Mouse (Mus musculus) neural tube, embryonic 10.5 days (tissue): ENCODE data around the gene Nphs1.

ENCODE experiments used
- DNase-seq: peaks from one replicate; pipeline ENCODE4 v3.0.0-alpha.2; 2017; ENCODE audit warnings: low spot score; ENCODE audit errors: extremely low spot score

Nphs1 gene

GRCm38 (mm10) chr7:30457629-30458330 lies at the start of gene Nphs1, which contains the start of gene Kirrel2:
Nphs1 (plus strand) TSS chr7:30458315.
Kirrel2 (minus strand) TSS chr7:30457690.
- DNase-seq = peak; percentile 63

- no peak for DNase-seq
Observed at GRCm38 (mm10) chr7:30408639-30409038, 49.5 kb upstream of the Nphs1 start.

GRCm38 (mm10) chr7:30409789-30410188 lies 48.3 kb upstream of the Nphs1 start:
- DNase-seq = no peak

GRCm38 (mm10) chr7:30411023-30411422 lies 47.1 kb upstream of the Nphs1 start:
- DNase-seq = no peak

- no peak for DNase-seq
Observed at GRCm38 (mm10) chr7:30412735-30413147, 45.4 kb upstream of the Nphs1 start.

- no peak for DNase-seq
Observed at GRCm38 (mm10) chr7:30413596-30413995, 44.5 kb upstream of the Nphs1 start, which contains the start of gene Tyrobp. Tyrobp (plus strand) TSS chr7:30413760.

DNA sequence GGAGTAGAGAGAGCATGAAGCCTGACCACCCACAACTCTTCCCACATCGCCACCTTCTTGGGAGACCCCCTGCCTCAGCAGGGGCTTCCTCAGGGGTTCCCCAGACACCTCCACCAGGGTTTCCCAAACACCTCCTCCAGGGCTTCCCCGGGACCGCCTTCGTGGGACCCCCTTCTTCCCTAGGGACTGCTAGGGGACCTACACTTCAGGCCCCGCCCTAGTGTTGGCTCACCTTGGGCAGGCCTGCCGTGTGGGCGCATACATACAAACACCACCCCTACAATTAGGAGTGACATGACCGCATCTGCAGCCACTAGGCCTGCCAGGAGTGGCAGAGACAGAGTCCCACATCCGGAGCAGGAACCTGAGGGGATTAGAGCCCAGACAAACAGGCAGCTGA lies 40.3 kb upstream of the Nphs1 start:
- DNase-seq = no peak

- DNase-seq = no peak
Observed at GRCm38 (mm10) chr7:30419561-30420499, 38.3 kb upstream of the Nphs1 start, which contains the start of gene Hcst. Hcst (minus strand) TSS chr7:30419854.

GRCm38 (mm10) chr7:30420673-30421072 lies 37.4 kb upstream of the Nphs1 start:
- no peak for DNase-seq

GRCm38 (mm10) chr7:30421175-30421889 lies 36.8 kb upstream of the Nphs1 start, which contains the start of gene Nfkbid:
Nfkbid (plus strand) TSS chr7:30421732.
- DNase-seq = peak; percentile 54

- DNase-seq = peak; percentile 85
Observed at GRCm38 (mm10) chr7:30421890-30422435, 36.2 kb upstream of the Nphs1 start.

DNA sequence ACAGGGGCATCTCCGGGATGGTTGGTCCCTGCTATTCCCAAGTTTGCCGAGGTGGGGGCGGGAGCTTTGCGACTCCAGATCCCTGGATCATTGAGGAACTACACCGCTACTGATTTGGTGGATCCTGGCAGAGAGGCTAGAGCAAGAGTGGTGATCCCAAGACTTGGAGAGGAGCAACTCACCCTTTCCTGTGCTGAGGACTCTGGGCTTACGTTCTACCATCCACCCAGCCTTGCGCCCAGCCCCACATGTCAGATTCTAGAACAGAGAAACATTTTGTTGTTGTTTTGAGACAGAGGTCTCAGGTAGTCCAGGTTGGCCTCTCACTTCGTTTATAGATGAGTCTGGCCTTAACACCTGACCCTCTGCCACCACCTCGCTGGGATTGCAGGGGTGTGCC lies 35.6 kb upstream of the Nphs1 start:
- no peak for DNase-seq

- no peak for DNase-seq
Observed at GRCm38 (mm10) chr7:30423071-30423641, 35.0 kb upstream of the Nphs1 start.

DNA sequence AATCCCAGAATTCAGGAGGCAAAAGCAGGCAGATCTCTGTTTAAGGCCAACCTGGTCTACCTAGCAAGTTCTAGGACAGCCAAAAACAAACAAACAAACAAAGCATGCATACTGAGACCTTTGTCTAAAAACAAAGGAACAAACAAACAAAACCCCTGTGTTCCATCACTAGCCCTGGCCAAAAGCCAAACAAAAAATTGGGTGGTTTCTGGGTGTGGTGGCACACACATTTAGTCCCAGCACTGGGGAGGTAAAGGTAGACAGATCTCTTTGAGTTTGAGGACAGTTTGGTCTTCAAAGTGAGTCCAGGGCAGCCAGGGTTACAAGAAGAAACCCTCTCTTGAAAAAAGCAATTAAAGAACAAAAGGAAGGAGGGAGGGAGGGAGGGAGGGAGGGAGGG lies 28.8 kb upstream of the Nphs1 start:
- no peak for DNase-seq

DNA sequence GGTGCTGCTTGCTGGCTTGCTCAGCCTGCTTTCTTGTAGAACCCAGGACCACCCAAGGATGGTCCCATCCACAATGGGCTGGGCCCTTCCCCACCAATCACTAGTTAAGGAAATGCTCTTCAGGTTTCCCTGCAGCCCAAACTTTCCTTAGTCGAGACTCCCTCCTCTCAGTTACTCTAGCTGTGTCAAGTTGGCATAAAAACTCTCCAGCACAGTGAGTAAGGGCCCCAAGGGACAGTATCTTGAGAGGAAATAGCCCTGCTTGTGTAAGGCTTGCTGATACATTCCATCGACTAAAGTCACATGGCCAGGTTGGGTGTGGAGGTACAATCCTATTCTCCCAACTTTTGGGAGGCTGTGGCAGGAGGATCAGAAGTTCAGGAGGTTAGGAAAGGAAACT lies 27.9 kb upstream of the Nphs1 start:
- DNase-seq = no peak

DNA sequence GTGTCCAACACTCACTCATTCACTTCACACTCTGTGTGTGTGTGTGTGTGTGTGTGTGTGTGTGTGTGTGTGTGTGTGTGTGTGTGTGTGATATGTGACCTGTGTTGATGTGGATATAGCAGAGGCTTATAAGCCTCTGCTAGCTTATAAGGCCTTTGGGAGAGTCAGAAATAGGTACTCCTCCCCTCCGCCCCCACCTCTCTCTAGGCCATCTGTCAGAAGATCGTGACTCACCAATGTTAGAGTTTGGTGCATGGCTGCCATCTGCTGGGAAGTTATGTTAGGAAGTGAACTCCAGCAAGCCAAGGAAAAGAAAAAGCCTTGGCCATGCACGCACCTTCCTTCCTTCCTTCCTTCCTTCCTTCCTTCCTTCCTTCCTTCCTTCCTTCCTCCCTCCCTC lies 26.3 kb upstream of the Nphs1 start:
- no peak for DNase-seq

GRCm38 (mm10) chr7:30434238-30434637 lies 23.9 kb upstream of the Nphs1 start:
- peak; percentile 47 for DNase-seq

DNA sequence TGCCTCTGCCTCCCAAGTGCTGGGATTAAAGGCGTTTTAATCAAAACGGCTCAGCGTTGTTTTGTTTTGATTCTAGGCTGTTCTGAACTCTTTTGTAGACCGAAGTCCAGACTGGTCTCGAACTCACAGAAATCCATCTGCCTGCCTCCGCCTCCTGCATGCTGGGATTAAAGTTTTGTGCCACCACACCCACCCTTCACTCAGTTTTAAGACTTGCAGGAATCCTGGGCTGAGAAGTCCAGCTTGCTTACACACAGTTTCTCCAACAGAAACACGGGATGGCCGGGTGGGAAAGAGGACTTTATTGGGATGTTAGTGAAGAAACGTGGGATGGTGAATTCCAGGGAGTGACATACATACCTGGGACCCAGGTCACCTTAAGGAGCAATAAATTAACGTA lies 23.4 kb upstream of the Nphs1 start:
- DNase-seq = no peak

DNA sequence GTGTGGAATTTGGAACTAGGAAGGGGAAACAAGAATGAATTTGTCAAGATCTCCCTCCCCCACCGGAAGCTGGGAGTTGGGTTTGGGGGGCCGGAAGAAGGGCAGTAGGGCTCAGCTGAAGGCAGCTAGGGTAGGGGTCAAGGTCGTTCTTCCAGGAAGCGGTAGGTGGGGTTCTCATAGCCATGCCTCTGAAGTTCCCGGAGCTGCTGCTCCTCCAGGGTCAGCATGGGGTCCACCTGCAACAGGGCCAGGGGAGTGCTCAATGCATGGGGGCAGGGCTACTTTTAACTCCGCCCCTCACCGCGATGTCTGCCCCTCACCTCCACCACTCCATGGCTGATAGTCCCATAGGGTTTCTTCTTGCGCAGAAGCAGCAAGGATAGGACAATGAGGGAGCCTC lies 23.0 kb upstream of the Nphs1 start:
- no peak for DNase-seq

GRCm38 (mm10) chr7:30436879-30437278 lies 21.2 kb upstream of the Nphs1 start:
- DNase-seq = no peak

- no peak for DNase-seq
Observed at GRCm38 (mm10) chr7:30439734-30440133, 18.4 kb upstream of the Nphs1 start.
